Mouse (Mus musculus) adrenal gland, postnatal 36 days (tissue): ENCODE data around the gene Rbmxl1. TPM values are rescaled to one million over a fixed set of nuclear protein-coding genes. Genes with fewer than 3 reads are reported as not detected.
"Not testable (repeated sequence)": the region's sequence is repeated elsewhere in the genome, so short reads cannot be mapped to it uniquely, and the experiment has no call there.

ENCODE experiments used
- DNase-seq, 2 experiments: peaks; one replicate each; pipeline ENCODE4 v3.0.0; 2021; ENCODE audit warnings: mixed read lengths in 1 of 2
- total RNA-seq, 2 experiments: library from RNA; stranded (reverse); gene quantifications; 2 replicates each; pipeline ENCODE4 v1.2.3; 2021

Rbmxl1 gene
- total RNA-seq, 2 experiments from 2014 or later = 50.0 to 63.2 TPM

GRCm38 (mm10) chr8:78496273-78496672, 12.4 kb downstream of the Rbmxl1 start:
- DNase-seq = not testable (repeated sequence)

- no peak for DNase-seq
Observed at GRCm38 (mm10) chr8:78493031-78493430, 15.7 kb downstream of the Rbmxl1 start.

GRCm38 (mm10) chr8:78489733-78490132, 19.0 kb downstream of the Rbmxl1 start:
- DNase-seq = no peak

GRCm38 (mm10) chr8:78477051-78477829, 31.5 kb downstream of the Rbmxl1 start:
- peak in 1 of 2 experiments; percentile 3 for DNase-seq

GRCm38 (mm10) chr8:78467889-78468288, 40.8 kb downstream of the Rbmxl1 start:
- no peak for DNase-seq

GRCm38 (mm10) chr8:78463941-78464340, 44.8 kb downstream of the Rbmxl1 start:
- DNase-seq = peak in 1 of 2 experiments; percentile 4

- no peak for DNase-seq
Observed at GRCm38 (mm10) chr8:78456441-78456840, 52.3 kb downstream of the Rbmxl1 start.

Other genes with a start within 250 kb of the Rbmxl1 start
- gene Pou4f2, start 72.3 kb downstream of the Rbmxl1 start, total RNA-seq = not detected
- gene Slc10a7, start 448 bp upstream of the Rbmxl1 start, total RNA-seq = 10 to 100 TPM; 15.8 to 24.0 TPM